Mouse (Mus musculus): ENCODE measurements around the gene Amn.
A peak's percentile ranks its signal among the peaks of the same experiment; 100 is the strongest.

Amn gene

DNA sequence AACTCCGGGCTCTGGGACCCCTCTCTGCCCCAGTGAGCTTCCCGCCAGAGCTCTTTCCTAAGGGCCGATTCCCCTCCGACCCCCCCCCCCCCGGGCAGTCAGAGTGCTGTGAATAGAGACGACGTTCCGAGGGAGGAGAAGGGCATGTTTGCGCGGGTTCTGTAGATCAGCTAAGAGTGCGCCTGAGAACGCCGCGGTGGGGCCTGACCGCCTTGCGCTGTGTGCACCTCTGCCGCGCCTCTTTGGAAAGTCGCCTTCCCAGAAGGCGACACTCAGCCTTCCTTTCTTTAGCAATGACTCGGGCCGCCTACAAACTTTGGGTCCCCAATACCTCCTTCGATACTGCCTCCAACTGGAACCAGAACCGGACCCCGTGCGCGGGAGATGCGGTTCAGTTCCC lies 511 bp downstream of the Amn start:
- no peak for DNase-seq

DNA sequence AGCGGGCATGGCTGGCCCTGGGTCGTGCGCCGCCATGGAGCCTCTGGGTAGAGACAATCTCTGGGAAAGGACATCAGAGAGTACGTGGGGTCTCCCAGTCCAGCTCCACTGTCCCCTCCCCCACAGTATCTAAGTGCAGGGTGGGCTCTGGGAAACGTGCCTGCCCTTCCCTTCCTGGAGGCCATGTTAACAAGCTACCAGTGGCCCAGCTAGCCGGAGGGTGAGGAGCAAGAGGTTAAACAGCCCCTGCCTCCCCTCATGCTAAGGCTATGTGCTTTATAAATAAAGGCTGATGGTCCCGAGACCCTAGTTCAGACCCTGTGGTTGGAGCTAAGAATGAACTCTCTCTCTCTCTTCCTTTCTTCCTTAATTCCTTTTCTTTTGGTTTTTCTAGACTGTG lies 1.1 kb downstream of the Amn start:
- no peak for DNase-seq

DNA sequence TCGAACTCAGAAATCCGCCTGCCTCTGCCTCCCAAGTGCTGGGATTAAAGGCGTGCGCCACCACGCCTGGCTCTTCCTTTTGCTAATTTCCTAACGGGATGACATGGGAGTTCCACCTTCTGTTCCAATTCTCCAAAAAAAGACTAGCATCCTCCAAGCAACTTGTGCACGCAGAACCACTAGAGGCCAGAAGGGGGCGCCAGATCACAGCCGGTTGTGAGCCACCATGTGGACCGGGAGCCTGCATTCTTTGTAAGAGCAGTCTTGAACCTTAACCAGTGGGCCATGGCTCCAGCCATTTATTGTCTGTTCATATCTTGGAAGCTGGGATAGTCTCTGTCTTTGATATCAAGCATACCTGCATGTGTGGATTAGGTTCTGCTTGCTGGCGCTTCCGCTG lies 1.5 kb downstream of the Amn start:
- DNase-seq: peak; percentile 84

DNA sequence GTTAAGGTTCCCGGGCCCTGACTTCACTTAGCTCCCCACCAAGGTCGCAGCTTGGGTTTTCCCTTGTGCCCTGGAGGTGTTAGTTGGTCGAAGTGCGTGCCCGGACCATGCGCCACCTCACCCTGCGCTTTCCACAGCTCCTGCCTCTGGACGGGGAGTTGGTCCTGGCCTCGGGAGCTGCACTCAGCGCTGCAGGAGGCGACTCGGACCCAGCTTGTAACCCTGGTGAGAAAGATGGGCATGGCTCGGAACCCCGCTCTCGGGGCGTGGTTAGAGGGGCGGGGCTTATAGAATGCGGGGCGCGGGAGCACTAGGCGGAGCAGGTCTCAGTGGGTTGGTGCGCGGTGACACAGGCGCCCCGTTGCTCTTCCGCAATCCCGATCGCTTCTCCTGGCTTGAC lies 3.1 kb downstream of the Amn start:
- no peak for DNase-seq

DNA sequence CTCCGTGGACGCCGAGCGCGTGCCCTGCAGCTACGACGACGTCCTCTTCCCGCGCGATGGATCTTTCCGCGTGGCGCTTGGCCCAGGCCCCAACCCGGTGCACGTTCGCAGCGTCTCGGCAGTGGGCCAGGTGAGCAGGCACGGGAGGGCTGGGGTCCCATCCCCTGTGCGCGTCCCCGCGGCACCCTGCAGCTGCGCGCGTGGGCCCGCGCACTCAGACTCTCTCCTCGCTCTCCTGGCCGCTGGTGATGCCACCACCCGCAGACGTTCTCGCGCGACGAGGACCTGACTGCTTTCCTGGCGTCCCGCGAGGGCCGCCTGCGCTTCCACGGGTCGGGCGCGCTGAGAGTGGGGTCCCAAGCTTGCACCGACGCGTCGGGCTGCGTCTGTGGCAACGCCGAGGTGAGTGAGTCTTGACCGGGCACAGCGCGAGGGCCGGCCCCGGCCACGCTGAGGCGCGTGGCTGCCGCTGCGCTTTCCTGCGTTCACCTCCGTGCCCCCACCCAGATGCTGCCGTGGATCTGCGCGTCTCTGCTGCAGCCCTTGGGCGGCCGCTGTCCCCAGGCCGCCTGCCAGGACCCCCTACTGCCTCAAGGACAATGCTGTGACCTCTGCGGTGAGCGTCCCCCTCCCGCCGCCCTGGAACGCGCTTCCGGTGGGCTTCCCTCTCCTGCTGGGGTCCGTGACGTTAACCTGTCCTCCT lies 3.7 kb downstream of the Amn start:
- DNase-seq: peak; percentile 44

DNA sequence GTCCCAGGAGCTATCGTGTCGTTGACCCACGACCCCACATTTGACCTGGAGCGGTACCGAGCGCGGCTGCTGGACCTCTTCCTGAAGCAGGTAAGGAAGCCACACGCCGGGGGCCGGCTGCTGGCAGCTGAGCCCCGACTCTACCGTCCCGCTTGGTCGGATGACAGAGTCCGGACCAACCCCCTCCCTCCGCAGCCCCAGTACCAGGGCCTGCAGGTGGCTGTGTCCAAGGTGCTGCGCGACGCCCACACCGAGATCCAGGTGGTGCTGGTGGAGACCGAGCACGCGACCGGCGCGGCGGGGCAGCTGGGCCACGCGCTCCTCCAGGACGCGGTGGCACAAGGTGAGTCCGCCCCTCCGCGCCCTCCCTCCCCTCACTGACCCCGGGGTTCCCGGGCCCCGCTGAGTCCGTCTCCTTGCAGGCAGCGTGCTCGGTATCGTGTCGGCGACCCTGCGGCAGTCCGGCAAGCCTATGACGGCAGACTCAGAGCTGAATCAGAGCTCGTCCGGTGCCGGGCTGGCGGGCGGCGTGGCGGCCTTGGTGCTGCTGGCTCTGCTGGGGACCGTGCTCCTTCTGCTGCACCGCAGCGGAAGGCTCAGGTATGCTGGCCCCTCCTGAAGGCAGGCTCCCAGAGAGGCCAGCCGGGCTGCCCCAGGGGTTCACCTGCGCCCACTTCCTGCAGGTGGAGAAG lies 4.4 kb downstream of the Amn start:
- DNase-seq: peak; percentile 29

DNA sequence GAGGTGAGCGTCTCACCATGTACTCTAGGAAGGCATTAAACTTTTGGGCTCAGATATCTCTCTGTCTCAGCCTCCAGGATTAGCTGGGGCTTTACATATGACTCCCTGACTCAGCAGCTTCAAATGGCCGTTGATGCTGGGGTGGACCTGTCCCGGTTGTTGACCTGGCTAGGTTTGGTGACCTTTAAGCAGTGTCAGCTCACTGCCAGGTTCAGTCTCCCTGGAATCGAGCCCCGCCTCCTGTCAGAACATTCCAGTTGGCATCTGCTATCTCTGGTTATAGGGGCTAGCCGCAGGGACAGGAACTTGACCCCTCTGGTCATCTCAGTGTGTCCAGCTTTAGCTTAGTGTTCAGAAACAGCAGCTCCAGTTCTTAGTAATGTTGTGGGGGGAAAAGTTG lies 5.5 kb downstream of the Amn start:
- DNase-seq: no peak

DNA sequence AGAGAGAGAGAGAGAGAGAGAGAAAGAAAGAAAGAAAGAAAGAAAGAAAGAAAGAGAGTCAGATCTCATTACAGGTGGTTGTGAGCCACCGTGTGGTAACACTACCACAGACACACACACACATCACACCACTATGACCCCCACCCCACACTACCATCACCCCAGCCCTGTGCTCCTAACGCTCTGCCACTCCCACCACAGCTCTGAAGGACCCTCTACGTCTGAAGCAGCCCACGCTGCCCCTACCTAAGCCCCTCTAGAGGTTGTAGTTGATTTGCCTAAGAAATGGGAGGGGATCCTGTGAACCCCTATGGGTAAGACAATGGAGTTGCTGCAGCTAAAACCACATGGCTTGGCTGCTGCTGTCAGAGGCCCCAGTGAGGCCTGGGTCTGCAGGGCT lies 12.7 kb downstream of the Amn start:
- DNase-seq: no peak

DNA sequence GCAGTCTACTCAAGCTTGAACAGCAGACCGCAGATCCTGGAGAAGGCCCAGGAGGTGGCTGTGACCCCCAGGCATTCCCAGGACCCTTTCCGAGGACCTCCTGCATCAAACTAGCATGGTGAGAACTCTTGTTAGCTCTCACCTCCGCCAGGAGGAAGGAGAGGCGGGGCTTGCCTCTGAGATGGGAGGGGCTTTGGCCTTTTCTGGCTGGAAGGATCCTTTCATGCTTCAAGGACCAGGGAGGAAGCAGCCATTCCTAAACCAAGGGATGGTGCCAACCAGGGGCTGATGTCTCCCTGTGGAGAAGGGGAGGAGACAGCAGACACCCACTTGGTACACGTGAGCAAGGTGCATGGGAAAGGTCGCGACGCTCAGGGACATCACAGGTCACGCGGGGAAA lies 13.6 kb downstream of the Amn start:
- DNase-seq: peak; percentile 40

DNA sequence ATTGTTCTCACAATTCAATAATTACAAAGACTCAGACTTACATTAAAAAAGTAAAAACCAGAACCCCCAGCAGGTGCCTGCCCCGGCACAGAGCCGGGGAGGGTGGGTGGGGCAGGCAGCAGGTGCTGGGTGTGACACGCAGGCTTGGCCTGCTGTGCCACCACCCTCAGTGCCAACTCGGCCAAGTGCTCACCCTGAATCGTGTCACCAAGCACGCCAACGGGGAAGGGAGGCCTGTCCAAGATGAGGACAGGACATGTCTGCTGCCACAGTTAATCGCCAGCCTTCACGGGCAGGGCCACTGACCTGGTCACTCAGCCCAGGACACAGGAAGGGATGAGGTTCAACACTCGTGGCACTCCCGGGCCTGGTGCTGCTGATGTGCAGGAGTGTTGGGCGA lies 22.1 kb downstream of the Amn start:
- no peak for DNase-seq

DNA sequence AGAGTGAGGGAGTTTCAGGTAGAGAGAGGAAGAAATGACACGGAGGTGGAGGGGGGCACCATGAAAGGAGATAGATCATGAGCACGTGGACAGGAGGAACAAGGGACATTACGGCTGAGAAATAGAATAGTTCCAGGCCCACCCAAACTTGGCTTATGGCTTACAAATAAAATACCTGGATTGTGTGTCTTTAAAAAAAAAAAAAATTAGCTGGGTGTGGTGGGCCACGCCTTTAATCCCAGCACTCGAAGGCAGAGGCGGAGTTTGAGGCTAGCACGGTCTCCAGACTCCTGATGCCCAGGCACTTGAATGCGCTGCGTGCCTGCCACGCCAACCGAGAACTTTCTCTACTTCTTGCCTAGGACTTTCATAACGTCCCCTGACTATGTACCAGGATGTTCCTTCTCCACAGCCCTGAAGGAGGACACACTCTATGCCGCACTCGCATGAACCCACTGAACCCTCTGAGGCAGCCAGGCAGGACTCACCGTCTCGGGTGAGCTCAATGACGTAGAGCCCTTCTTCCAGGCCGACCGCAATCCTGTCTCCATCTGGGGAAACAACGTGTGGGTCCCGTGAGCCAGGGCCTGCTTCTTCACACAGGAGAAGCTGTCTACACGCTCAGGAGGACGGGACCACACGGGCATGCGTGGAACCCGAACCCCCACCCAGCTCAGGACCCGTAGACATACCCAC lies 30.6 kb downstream of the Amn start:
- DNase-seq: no peak

DNA sequence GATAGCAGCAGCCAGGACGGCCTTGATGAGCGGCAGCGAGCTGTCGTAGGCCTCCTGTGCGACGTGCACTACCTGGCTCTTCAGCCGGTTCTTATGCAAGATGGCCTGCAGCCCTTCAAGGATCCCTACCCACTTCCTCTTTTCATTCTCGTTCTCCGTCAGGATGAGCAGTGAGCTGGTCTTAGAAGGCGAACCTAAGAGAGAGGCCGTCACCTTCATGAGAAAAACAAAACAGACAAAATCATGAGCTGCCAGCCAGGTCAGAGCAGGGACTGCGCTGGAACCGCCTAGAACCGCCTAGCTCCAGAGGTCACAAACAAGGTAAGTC lies 31.1 kb downstream of the Amn start:
- no peak for DNase-seq

DNA sequence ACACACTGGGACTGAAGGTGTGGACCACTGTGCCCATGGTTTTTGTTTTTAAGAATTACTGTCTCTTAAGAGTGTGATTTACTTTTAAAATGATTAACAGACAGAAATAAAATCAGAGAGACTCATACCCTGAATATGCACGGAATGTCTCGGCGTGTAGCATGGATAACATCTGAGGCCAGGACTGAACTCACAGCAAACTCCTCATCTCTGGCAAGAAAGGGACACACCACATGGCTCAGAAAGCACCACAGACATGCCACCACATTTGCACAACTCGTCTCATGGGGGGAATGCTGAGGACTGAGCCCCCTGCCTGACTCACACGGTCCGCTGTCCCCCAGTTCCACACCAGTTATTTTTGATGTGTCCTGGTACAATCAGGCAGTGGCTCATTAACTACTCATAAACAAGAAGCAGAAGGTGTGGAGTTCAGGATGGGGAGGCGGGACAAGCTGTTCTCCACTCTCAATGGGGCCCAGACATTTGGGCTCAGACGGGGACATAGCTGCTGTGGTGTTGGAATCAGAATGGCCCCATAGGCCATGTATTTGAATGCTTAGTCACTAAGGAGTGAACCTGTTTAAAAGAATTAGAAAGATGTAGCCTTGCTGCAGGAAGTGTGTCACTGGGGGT lies 32.9 kb downstream of the Amn start:
- DNase-seq: no peak

DNA sequence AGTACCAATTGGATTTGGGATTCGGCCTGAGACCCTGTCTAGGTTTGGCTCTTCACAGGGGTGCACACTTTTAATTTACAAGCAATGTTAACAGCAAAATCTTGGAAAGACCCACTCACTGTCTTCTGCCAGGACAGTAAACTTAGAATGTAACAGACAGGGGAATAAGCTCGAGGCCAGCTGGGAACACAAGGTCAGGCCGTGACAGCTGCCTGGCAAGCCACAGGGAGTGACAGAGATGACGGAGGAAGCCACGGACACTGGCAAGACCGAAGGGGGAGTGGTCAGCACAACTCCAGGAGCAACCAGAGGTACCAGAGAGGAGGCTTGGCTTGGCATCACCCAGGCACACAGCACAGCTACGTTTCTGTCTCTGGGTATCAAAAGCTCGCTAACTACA lies 35.9 kb downstream of the Amn start:
- no peak for DNase-seq

DNA sequence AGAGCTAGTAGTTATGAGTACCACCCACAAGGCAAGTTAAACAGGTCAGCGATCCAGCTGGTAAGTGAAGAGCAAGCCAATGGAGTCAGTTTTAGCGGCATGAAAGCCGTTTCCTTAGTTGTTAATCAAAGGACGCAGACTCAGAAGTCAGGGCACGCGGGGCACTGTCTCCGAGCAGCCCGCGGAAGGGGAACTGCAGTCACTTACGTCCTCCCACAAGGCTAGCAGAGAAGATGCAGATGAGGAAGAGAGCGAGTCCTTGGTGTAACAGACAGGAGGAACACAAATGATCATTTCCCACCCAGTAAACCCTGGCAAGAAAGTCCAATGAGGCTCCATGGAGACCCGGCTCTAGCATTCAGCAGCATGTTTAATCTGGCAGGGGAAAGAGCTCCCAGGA lies 38.4 kb downstream of the Amn start:
- DNase-seq: no peak

DNA sequence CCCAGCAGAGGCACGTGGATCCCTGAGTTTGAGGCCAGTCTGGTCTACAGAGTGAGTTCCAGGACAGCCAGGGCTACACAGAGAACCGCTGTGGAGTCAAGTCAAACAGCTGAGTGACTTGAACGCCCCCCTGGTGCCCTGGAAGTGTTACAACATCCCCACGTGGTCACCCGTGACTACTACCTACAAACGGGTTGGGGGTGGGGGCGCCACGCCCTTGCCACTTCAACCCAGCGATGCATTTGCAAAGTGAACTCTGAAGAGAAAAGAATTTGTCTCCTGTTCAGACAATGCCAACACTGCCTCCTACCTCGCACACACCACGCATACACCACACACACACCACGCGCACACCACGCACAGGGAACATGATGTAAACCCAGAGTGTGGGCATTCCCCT lies 39.0 kb downstream of the Amn start:
- DNase-seq: no peak

DNA sequence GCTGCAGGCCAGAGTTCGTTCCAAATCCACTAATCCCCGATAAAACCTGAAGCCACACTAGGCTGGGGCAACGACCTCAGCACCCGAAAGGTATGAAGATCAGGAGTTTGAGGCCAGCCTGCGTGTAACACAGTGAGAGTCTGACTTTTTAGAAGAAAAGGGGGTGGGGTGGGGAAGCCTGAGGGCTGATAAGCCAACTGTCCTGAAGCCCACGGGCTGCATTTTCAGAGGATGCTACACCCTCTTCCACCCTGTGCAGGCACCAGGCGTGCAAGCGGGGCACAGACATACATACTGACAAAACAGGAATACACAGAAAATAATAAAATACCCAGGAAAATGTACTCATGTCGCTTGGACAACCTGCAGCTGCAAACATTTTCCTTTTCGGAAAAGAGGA lies 40.9 kb downstream of the Amn start:
- DNase-seq: no peak

DNA sequence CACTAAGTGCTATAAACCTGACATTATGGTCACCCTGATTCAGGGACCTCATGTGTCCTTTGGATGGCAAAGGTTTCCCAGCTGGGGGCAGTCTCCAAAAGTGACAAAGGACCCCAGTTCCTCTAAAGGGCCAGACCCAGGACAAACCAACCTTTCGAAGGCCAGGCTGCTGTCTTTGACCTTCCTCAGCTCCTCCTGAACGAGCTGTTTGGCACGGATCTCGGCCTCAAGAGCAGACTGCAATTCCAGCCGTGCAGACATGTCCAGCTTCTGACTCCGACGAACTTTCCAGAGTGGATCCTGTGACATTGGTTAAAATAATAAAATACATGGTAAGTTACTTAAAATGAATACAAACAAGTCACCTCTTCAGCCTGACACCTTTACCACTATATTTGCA lies 43.4 kb downstream of the Amn start:
- no peak for DNase-seq

DNA sequence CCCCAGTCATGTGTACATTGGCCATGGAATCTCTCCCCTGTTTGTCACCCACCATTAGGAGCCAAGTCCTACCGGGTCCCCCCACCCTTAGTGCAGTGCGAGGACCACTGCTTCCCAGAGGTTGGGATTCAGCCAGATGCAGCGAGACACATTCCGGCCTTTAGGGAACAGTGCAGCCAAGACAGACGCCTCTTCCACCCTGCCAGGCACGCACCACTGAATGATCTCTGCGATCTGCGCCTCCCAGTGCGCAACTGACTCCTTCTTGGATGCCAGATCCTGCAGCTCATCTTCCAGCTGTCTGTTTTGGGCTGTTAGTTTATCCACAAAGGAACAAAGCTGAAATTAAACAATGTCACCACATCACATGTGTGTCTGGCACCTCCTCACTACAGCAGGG lies 46.8 kb downstream of the Amn start:
- no peak for DNase-seq

DNA sequence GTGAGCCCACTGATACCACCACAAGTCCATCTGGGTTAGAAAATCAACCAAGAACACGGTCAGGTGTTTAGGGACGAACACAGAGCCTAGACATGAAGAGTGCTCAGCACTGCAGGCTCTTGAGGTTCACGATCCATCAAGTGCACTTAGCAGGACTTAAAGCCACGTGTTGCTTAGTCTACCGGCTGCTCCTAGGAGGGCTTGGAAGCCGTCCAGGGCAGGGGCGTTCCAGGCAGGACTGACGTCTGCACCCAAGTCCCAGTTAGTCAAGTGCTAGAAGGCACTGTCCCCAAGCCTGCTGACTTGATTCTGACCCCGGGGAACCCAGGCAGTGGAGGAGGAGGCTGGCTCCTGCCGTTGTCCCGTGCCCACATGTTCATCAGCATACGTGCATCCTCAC lies 49.7 kb downstream of the Amn start:
- no peak for DNase-seq

DNA sequence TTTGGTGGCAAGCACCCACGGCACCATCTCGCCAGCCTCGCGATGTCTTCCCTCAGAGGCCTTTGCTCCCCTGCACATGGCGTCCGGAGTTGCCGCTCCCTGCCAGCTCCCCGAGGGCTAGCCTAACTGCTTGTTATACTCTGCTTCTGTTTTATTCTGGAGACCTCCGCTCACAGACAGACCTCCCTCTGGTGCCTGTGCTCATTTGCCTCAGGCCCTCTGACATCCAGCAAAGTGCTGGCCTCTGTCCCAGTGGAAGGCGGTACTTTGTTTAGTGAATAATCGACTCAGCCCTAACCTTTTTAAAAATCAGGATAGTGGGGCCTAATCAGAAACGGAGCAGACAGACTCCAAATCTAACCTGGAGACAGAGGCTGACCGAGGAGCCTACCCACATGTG lies 50.9 kb downstream of the Amn start:
- no peak for DNase-seq

DNA sequence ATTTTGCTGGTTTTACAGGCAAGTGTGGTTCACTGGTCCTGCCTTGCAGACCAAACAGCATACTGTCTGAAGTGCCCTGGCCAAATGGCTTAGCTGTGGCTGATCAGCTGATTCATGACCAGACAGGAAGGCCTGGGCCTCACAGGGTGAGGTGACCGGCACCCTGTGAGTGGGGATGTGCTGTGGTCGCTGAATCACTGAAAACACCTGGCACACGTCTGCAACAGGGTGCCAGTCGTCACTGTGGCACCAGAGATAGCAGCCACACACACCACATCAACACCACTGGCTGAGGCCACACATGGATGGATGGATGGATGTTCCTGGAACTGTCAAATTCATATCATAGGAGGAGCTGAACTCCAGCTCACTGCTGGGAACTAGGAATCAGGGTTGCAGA lies 52.5 kb downstream of the Amn start:
- no peak for DNase-seq

DNA sequence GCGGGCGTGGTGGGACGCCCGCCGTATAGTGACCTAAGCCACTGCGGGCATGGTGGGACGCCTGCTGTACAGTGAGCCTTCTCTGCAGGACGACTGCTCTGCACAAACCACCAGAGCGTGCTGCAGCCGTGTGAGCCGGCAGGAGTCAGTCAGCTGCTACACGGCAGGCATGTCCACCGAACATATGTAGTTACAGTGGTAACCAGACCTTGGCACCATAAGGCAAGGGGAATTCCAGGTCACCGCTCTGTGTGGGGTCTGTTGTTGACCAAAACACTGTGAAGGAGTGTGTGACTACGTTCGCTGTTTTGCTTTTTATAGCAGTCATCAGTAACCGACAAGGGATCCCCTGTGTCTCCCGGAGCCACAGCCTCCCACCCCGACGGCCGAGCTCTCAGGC lies 53.6 kb downstream of the Amn start:
- no peak for DNase-seq

DNA sequence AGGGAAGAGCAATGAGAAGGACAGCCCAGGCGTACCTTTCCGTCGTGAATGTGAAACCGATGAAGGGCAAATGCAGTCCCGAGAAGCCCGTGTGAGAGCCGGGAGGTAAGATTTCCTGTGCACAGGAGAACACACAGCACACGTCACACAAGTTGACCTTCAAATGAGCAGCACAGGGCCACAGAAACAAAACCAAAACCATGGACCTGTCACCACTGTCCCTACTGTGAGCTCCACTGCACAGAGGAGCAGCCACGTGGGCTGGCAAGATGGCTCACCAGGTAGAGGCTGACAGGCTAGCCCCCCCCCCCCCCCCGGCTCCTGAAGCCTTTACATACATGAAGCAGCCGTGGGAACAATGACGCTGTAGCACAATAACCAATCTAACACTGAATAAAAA lies 54.1 kb downstream of the Amn start:
- DNase-seq: no peak
